Mouse (Mus musculus) bone marrow, adult 2 months (tissue): ENCODE results near the gene Cadps.

Experiments
- CTCF ChIP-seq: fragments of 200-500 bp; IDR thresholded peaks from 2 replicates; pipeline ENCODE4 v1.5.1; 2011; ENCODE audit warnings: low read length, control low read depth; ENCODE audit not compliant: control insufficient read depth, insufficient read depth
- POLR2A ChIP-seq: fragments of 200-500 bp; IDR thresholded peaks from 2 replicates; pipeline ENCODE4 v1.6.1; 2011; ENCODE audit warnings: low read depth, mild to moderate bottlenecking, control low read depth, low read length, borderline replicate concordance; ENCODE audit not compliant: control insufficient read depth

- TF ChIP-seq POLR2A = no peak
- TF ChIP-seq CTCF = no peak
These were observed 42.9 kb downstream of the Cadps start for GRCm38 (mm10) chr14:12780016-12780415.
